Mouse (Mus musculus) cerebellum, adult 11 months (tissue): Measurements from ENCODE around the gene Gm2974.
"Not testable (repeated sequence)": the region's sequence is repeated elsewhere in the genome, so short reads cannot be mapped to it uniquely, and the experiment has no call there.

Experiments used
- DNase-seq: peaks from one replicate; pipeline ENCODE4 v3.0.0; 2022

The Gm2974 gene

DNA sequence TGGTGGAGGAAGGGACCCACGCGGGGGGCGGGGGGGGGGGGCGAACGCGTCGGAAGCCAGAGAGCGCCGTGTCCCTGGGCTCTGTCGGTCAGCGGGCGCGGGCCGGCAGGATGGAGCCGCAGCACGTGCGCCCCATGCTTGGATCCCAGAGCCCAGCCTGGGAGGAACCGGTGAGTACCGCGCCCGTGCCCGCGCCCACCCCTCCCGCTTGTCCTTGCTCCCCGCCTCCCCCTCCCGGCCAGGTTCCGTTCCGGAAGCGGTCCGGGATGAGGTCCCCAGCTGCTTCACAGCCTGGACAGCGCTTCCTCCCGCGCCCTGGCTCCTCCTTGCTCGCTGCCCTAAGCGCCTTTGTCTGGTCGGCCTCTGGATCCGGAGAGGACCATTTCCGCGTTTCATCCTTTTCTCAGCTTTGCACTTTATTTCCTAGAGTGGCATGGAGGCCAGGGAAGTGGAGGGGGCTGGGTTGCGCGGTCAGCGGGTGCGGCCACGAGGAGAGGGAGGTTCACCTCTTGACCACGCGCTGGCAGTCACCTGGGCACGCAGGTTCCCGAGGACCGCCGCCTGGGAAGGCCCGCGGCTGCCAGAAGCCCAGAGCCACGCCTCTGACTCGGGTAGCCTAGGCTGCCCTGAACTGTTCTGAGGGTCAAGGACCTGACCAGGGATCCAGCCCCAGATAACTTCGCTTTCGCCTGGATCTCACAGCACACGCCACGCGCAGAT lies at the start of gene Gm2974:
TSS of gene Gm2974 (plus strand) at position 86 of the 720 bp plus-strand sequence.
- not testable (repeated sequence) for DNase-seq

- not testable (repeated sequence) for DNase-seq
Measured at GRCm38 (mm10) chr14:4141646-4142045, 40.7 kb upstream of the Gm2974 start.

GRCm38 (mm10) chr14:4164730-4165129 lies 17.6 kb upstream of the Gm2974 start, which contains the start of gene Gm3127:
TSS of gene Gm3127 (plus strand) at chr14:4165030.
- DNase-seq, result not testable (repeated sequence)

DNA sequence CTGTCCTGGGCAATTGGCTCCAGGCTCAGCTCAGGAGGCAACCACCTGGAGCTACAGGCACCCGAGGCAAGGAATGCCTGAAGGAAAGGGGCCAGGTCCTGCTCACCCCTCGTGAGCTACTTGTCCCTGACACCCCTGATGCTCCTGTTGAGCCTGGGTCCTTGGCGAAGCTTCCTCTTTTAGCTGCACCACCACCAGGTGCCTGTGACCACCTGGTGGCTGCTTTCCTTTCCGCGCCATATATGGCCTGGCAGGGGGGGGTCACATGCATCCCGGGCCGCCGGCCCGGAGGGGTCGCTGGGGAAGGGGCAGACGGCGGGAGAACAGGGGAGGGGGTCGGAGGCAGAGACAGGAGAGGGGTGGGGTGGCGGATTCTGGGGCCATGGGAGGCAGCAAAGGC lies 346 bp upstream of the Gm2974 start:
- not testable (repeated sequence) for DNase-seq

- not testable (repeated sequence) for DNase-seq
Measured at GRCm38 (mm10) chr14:4183375-4183774, 999 bp downstream of the Gm2974 start.

DNA sequence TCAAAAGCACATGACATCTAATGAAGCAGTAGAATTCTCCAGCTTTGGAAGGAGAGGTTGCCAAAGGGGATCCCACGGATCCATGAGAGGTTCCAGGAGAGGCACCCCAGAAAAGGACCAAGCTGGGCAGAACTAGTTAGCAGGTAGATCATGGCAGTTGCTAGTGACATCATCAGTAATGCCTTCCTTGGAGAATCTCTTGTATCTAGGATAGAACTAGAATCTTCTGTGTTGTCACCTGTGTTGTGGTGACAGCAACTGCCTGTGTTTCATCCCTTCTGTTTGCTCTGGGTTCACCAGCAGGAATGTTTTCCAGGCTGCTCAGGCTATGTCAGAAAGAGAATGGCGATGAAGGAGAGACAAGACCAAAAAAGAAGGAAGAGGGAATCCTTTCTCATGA lies 67.0 kb downstream of the Gm2974 start, which contains the start of gene Gm3138:
TSS of gene Gm3138 (plus strand) at position 301 of the 400 bp plus-strand sequence.
- DNase-seq, result not testable (repeated sequence)
